In the genomic region with DNA sequence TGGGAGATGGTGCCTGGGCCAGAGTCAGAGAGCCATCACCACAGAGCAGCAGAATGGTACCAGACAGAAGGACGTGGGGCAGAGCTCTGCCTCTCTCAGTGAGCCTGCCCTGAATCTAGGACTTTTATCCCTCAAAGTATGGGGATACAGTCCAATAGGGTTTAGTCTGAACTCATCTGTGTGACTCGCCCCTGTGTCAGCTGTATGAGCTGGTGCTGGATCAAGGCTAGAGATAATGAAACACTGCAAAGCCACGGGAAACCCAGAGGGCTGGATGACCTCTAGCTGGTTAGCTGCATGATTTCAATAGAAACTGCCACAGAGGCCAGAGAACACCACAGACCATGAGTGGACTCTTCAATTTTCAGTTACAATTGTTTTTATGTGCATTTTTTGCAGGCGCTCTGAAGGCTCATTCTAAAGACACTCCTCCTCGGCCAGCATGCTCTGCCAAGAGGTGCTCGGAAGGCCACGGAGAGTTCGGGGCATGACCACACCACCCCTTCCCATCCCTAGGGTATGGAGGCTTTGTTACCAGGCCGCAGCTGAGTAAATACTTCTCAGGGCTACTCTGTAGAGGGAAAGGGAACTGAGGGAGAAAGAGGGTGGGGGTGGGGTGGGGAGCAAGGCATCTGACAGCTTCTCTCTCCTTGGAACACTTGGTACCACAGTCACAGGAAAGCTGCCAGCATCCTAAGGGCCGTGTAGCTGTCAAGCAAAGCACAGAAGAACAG, we compare ENCODE assay signal across 9 mouse cellular contexts. TPM values are rescaled to one million over a fixed set of nuclear protein-coding genes. Genes with fewer than 3 reads are reported as not detected.
A peak's percentile ranks its signal among the peaks of the same experiment; 100 is the strongest.
DNase-seq lines count a peak whose midpoint lies in the region; ATAC-seq lines count a peak whose summit lies in the region.
"Had no signal": no experiment of that assay in that cellular context is flagged by ENCODE, and none has a peak within 500 bp of the region (broad histone marks: within the 10 kb centered on the region; RNA-seq: fewer than 3 reads in every experiment).

No protein-coding gene starts in this region.

- H3K4me2 ChIP-seq in embryonic facial prominence, embryonic 15.5 days (replicated peaks), result no peak overlapping the region

- 59% methylated on average over 10 of the region's 10 CpGs for WGBS in embryonic facial prominence, embryonic 15.5 days

- no peak overlapping the region for H3K9ac ChIP-seq in embryonic facial prominence, embryonic 15.5 days

- no peak overlapping the region for H3K4me3 ChIP-seq in embryonic facial prominence, embryonic 15.5 days (replicated peaks)

- H3K27me3 ChIP-seq in embryonic facial prominence, embryonic 15.5 days, result no peaks in the 10 kb centered on the region

- 0 out of 2 replicates have a peak, but pooled peaks cover 3% of the 10 kb centered on the region for H3K4me1 ChIP-seq in embryonic facial prominence, embryonic 15.5 days

- no peaks in the 10 kb centered on the region for H3K9me3 ChIP-seq in embryonic facial prominence, embryonic 15.5 days (replicated peaks)

- H3K27ac ChIP-seq in embryonic facial prominence, embryonic 15.5 days (replicated peaks), result peak overlapping the region; percentile 28; the same call in 1 of the 2 replicates

- DNase-seq in cerebellum, postnatal 10 days, result peak; percentile 28 to 49
- DNase-seq in cerebellum, adult 8-10 months, result no peak
- peak; percentile 71 for DNase-seq in 3T3-L1 (ENCODE audit: low read depth, low spot score)
- peak; percentile 69 for DNase-seq in lung, postnatal 36 days
- DNase-seq in right cerebral cortex, adult 2 months (ENCODE audit: low spot score in 2 of 2), result no peak
- DNase-seq in left cerebral cortex, postnatal 25 days (ENCODE audit: low spot score in 2 of 2), result no peak
- no peak for DNase-seq in cerebellum, adult 9-10 months

- 0 out of 2 replicates have a peak, but pooled peaks have one; percentile 65 for ATAC-seq in embryonic facial prominence, embryonic 15.5 days (ENCODE audit: insufficient number of reproducible peaks, low FRiP score, low TSS enrichment, low read depth)

- intact Hi-C loops in left cerebral cortex, postnatal 25 days (cut with DNase I), result no loop called here

- H3K36me3 ChIP-seq in embryonic facial prominence, embryonic 15.5 days, result 0 out of 2 replicates have a peak, but pooled peaks cover 5% of the 10 kb centered on the region

RNA-seq across cellular contexts. Expression of a gene that starts 48.0 kb away (rescaled TPM):
- 83.0 and 83.4 TPM in 2 replicates for polyA plus RNA-seq in embryonic facial prominence, embryonic 15.5 days (2015; fragmentation: Nextera tagmentation; extraction: Ambion mirVana)
- total RNA-seq in left cerebral cortex, postnatal 25 days (2021), result 10 to 100 TPM; 71.8 to 74.1 TPM

RNA-seq across cellular contexts. Expression of a gene that starts 57.0 kb away (rescaled TPM):
- 55.1 and 62.8 TPM in 2 replicates for polyA plus RNA-seq in embryonic facial prominence, embryonic 15.5 days (2015; fragmentation: Nextera tagmentation; extraction: Ambion mirVana)
- total RNA-seq in left cerebral cortex, postnatal 25 days (2021), result 10 to 100 TPM; 33.6 to 40.5 TPM
- total RNA-seq: neutrophil, adult 5-6 weeks had no signal

Comparison
In these comparisons a context has a peak if more than half of its experiments do, and no peak if none do; other contexts are left out.
1. DNase-seq: peak in cerebellum, postnatal 10 days (2 of 2), 3T3-L1 (single experiment) and lung, postnatal 36 days (single experiment); none in cerebellum, adult 8-10 months (single experiment), right cerebral cortex, adult 2 months (0 of 2), left cerebral cortex, postnatal 25 days (0 of 2) and cerebellum, adult 9-10 months (single experiment).